Mouse (Mus musculus) ovary, postnatal 36 days (tissue): ENCODE measurements around the gene Wwox.
A peak's percentile ranks its signal among the peaks of the same experiment; 100 is the strongest.

Experiments used
- DNase-seq: peaks from one replicate; pipeline ENCODE4 v3.0.0; 2022; ENCODE audit warnings: low spot score, mixed read lengths

Wwox gene

DNA sequence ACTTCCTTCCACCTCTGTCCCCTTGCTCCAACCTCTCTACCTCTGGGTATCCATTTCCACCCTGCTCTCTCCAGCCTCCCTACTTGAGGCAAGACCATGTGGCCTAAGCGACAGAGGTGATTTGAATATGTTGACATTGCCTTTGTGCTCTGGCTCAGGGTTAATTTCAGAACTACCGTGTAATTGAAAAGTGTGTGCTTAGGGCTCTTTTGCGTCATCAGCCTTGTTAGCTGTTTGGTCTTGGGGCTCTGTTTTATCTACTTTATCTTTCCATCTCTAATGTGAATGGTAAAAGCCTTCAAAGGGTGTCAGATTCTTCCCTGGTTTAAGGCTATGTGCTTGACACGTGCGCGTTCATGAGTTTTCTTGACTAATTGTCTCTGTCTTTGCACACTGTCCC is 226.1 kb downstream of the Wwox start:
- DNase-seq, result no peak

DNA sequence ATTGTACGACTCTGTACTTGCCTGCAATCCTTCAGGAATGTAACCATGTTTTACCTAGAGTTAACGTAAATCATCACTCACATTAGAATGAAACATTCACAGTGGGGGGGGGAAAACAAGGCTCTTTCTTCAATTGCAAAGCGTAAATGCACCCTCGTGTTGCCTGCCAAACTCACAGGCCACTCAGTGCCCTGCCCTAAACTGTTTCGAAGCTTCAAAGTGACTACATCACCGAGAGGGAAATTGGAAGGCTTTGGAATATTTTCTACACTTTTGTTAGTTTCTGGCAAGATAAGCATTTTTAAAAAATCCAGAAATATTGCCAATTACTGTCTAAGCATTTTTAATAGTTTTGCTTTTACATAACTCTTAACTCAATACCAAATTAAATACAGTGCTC is 231.3 kb downstream of the Wwox start:
- DNase-seq, result no peak

DNA sequence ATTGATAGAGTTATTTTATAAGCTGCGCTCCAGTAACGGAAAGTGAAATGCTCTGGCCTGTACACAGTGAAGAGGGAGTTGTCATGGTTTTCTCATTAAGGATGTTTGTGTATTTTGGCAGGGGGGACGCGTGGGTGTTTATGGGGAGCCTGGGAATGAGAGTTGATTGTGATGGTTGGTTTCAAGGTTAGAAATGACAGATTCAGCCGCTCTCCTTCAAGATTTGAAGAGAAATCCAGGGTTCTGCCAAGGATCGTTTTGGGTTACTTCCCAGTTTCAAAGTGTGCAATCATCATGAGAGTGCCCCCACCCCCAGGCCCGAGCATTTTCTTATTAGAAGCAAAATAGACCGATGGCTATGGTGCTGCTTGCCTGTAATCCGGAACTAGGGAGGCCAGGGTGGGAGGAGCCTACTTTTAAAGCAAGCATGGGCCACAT is 231.8 kb downstream of the Wwox start:
- DNase-seq, result peak; percentile 28

DNA sequence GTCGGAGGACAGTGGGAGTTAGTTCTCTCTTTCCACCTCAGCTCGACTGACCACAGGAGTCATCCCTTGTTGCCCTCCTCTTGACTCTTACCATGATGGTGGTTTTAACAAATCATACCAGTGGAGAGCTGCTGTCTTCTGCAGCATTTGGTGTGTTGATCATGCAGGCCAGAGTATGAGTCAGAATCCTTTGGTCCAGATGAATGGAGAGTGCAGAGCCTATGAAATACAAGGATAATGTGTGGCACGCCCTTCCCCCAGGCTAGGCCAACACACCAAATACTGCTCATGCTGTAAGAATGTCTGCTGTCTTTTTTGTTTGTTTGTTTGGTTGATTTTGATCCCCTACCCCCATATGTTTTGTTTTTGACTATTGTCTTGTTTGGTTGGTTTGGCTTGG is 234.0 kb downstream of the Wwox start:
- DNase-seq, result no peak

DNA sequence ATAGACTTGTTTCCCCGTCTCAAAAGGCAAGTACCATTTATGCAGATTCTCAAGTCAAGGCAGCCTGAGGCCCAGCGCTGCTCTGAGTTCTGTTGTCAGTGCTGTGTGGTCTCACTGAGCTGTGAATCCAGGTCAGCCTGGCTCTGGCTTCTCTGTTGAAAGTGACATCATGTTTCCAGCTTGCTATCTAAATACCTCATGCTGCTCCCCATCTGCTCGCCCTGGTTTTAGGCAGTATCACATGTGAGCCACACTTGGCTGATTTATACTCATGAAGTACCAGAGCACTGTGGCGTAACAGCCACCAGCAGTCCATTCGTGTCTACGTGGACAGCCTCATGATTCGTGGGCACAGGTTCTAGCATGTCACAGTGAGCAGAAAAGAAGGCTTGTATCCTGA is 235.7 kb downstream of the Wwox start:
- DNase-seq, result no peak

DNA sequence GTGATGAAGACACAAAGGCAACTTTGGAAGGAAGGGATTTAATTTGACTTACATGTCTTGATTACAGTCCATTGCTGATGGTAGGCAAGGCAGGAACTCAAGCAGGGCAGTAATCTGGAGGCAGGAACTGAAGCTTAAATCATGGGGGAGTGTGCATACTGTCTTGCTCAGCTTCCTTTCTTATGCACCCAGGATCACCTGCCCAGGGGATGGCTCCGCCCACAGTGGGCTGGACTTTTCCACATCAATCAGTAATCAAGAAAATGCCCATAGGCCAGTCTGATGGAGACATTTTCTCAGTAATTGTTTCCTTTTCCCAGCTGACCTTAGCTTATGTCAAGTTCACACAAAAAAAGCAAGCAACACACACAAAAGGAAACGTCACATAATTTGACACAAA is 237.5 kb downstream of the Wwox start:
- DNase-seq, result no peak

DNA sequence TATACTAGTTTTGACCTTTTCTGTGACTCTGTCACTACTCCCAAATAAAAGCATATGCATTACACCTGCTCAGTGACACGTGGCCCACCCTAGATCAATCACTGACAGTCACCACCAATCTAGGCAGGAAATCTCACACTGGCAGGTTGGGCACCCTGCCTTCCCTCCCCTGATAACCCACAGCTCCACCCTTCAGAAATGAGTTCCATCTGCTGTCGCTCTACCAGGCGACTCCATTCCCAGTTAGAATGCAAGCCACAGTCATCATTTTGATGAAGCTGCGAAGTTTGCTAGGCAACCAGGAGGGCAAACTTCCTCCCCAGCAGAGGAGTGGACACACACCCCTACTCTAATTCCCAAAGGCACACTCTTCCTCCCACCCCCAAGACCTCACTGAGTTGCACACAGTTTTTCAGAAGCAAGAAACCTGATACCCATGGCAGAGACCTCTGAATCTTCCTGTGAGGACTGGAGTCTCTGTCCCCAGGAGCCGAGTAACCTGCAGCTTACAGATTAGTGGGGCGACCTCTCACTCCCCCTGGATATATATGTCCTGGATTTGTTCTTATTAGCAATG is 238.2 kb downstream of the Wwox start:
- no peak for DNase-seq

DNA sequence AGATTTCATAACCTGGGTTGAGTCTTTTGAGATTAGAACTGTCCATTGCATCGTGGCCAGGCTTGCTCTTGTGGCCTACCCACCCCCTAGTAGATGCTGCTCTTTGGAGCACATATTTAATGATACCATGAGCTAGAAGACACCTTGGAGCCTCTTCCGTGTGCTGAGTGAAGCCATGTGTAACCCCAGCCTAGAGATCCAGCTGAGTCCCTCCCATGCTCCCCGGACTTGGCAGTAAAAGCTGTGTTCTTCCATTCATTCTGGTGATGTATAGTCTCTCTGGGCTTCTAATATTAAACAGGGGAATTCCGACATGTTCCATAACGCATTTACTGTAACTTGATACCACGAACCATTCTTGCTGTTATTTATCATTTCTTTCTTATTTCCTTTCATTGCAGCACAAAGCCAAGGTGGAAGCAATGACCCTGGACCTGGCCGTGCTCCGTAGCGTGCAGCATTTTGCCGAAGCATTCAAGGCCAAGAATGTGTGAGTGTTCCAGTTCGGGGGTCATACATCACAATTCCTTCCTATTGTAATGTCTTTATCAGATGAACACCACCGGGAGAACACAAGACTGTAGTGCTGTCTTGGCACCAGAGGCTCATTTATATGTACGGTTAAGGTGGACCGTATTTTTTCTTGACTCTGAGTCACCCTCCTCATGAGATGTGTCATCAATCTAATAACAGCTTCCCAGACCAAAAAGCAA is 240.1 kb downstream of the Wwox start:
- DNase-seq, result no peak

DNA sequence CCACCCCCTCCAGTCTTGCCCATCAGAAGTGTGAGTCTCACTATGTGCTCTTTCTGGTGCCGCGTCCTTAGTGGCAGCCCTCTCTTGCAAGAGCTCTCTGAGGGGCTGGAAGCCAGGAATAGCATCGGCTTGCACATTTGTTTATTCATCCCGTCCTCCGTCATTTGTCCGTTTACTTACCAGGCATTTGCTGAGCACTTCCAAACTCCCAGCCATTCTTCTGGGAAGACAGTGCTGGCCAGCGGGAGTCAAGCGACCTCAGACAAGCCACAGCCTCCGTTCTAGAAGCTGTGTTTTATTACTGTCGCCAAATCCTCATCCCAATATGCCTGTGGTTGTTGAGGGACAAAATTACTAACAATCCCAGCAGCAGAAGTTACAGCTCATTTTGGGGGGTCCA is 241.7 kb downstream of the Wwox start:
- no peak for DNase-seq

DNA sequence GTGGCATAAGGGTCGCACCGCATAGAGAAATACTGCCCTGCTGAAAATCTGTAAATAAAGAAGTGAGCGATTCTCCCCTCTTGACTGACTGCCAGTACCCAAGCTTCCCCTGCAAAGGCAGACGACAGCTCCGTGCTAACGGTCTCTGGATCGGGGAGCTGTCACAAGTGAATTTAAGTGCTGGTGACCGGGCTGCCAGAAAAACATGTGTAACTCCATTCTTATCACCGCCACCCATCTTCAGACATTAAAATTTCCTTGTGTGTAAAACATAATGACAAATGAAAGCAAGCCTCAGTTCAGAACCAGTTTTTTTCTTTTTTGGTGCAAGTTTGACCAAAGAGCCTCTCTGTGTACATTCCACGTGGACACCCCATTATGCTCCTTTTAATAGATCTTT is 242.7 kb downstream of the Wwox start:
- DNase-seq, result no peak

DNA sequence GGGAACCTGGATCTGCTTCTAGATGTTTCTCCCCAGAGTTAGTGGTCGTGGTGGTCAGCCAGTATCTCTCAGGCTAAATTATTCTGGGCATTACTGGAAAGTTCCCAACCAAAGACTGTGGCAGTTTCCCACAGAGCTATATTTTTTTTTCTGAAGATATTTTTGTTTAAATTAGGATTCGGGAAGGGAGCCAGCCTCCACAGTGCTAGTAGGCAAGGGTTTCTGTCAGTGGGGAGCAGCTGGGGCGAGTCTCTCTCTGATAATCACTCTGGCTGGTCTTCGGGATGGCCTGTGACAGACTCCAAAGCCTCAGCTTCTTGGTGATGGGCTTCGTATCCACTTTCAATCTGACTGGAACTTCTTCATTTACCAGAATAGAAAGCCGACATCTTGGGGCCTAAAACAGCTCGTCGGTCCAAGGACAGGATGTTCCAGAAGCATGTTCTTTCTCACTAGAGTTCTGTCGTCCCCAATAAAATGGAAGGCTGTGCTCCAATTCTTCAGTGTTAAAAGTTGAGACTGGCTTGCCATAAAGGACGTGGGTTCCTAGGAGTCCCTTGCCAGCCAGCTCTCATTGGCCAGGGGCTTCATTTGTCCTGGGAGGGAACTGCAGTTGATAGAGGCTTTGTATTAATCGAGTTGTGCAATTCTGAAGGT is 244.7 kb downstream of the Wwox start:
- no peak for DNase-seq

DNA sequence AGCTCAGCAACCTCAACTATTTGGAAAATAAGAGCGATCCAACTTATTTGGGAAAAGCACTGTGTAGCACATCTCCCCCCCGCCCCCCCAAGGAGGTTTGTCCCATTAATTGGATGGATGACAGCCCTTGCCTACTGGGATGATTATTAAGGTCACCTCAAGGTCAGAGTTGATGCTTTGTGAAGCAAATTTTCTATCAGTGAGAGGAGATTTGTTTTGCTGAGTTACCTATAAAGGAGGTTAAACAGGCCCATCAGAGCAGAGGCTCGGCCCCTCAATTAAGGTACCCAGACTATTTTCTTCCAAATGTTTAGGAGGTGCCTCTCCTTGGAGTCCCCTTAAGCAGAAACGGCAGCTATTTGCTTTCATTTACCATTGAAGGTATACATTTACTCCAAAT is 247.0 kb downstream of the Wwox start:
- DNase-seq, result no peak

DNA sequence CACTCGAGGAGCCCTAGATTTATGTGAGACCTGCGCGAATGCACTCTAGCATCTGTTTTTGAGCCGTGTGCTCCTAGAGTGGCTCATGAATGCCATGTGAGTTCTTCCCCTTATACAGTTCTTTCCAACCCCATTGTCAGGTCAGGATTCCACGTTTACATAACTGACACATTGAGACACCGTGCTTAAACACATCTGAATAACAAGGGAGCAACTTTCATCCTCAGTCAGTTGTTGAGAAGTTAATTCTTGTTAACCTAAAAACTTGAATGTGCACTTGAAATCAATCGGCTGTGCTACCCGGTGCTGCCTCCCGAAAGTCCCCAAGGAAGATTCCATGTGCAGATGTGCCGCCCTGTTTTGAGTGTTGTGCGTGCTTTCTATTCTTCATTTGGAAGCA is 249.3 kb downstream of the Wwox start:
- DNase-seq, result no peak

DNA sequence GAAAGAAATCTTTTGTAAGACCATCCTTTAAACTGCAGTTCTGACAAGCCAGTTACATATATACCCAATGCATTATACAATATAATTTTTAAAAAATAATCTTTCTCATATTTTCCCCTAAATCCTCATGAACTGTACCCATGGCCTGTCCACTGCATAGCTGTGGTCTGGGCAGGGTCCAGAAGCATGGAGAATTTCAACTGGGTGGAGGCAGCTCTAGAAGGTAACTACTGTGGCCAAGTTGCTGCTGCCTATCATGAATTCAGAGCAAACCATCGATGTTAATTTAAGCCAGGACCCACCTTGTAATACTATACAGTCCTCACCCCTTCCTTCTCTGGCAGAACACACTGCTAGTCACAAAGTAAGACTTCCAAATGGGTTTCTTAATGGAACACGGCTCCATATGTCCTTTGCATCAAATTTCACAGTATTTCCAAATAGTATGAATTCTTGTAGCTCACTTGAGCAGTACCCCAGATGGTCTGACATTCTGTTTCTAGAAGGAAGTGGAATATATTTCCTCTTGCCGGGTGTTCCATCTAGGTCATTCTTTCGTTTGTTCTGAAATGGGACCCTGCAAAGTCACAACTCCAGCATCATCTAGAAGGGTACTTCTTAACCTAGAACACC is 255.2 kb downstream of the Wwox start:
- no peak for DNase-seq

DNA sequence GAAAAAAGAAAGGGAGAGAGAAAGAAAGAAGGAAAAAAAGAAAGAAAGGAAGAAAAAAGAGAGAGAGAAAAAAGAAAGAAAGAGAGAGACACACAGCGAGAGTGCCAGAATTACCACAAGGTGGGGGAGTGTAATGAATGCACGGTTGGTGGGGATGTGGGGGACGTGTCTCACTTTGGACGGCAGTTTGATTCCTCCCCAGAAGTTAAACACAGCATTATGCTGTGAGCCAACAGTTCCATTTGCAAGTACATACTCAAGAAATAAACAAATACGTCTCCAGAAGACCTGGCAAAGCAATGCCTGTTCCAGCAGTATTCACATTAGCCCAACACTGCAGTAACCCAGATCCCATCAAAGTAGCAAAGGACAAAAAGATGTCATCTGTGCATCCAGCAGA is 264.1 kb downstream of the Wwox start:
- DNase-seq, result no peak

DNA sequence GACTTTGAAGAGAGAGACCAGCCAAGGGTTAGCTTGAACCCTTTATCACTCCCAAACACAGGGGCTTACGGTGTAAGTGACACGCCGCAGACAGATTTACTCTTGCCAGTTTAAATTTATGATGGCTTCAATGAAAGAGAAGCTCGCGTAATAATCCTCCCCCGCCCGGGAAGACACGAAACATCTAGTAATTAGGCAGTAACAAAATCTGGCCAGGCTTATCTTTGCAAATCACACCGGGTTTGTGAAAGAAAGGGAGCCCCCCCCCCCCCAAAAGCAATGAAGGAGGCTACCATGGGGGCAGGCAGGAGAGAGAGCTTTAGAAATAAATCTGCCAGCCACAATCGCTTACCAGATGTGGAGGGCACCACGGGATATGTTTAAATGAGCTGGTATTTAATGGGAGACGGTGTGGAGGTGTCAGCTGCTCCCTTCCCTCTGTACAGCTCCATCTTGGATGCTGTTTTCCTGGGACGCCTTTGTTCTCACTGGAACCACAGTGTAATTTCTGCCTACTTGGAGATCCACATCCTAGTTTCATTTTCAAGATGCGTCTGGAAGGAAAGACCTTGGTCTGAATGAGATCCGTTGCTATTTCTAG is 268.2 kb downstream of the Wwox start:
- DNase-seq, result no peak

DNA sequence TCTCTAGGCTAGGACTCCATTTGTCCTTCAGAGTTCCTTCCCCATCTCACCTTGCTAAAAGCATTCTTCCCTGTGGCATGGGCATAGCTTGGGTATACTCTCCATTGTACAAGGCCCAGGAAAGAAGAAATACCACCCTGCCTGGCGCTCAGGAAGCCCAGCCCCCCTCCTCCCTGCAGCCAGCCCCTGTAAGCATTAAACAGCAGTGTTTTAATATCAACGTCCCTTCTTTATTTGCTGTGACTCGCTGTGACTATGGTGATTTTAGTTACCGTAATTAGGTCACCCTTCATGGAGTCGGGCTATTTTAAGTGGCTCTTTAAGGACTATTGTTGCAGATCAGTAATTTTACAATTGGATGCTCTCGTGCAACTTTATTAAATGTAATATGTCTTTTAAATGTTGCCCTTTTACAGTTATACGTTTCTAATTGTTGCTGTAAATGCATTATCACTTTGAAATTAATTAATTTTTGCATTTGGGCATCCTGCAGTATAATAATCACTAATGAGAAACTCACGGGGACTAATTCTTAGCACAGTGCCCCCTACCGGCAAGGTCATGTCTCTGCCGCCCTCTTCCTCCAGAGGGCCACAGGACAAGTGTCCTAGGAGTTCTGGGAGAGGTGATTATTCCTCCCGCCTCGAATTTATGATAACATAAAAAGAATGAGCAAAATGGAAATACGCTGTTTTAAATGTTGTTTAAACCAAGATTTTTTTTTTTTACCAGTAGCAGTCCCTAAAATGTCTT is 276.0 kb downstream of the Wwox start:
- DNase-seq, result no peak

DNA sequence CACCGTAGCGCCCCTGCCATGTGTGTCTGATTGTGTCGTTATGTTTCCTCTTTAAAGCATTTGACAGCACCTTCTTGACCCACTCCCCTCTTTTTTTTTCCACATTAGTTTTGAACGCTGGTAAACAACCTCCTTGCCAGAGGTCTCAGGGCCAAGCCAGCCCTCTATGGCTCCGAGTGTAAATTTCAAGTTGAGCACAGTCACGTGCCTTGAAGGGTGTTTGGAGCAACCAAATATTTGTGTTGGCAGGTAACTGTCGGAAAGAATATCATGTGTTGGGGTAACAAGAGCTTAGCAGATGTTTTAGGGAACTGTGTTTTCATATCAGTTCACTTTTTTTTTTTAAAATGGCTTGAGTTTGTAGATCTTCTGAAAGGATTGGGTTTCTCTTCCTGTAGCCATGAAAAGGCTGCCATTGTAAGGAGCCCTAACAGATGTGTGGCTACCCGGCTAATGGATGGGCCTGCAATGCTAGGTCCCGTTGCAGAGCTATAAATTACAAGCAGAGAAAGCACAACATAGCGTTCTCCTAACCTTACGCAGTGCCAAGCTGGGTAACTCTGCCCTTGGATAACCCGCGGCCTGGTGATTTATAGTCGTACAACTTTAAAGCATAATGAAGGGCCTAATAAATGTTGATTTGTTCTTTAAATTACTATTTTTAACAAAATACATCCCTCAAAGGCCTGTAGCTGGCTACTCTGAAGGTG is 277.2 kb downstream of the Wwox start:
- DNase-seq, result no peak

DNA sequence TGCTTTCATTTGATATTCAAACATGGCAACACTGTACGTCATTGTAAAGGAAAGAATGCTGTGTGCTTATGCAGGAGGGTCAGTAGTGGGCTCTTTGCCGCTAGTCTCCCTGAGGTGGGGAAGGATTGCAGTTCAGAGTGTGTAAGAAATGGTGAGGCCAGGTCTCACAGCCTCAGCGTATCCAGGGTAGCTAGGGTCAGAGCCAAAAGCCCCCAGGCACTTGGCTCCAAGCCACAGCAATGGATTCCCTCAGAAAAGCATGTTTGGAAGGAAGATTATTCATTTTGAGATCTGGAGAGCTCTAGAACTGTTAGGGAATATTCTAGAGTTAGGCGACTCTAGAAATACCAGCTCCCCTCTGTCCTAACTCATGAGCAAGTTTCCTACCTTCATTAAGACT is 279.4 kb downstream of the Wwox start:
- no peak for DNase-seq

DNA sequence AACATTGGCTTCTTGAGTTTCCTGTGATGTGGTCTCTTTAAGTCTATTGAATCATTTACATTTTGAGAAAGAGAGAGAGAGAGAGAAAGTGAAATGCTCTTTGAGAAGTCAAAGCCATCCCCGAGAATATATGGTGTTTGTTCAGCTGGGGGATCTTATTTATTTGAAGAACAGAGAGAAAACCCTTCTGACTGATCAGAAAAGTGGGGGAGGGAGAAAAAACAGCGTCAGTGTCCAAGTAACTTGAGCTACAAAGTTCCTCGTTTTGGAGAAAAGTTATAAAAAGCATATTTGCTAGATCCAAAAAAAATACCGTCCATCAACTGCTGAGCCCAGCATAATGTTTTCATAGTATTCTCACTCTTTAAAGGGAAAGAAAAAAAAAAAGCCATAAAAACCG is 283.2 kb downstream of the Wwox start:
- DNase-seq, result no peak
